Mouse (Mus musculus) ovary, postnatal 14 days (tissue): ENCODE data around the gene Anxa7.

Source experiments
- DNase-seq: peaks from one replicate; pipeline ENCODE4 v3.0.0; 2022; ENCODE audit warnings: low spot score

Gene Anxa7

DNA sequence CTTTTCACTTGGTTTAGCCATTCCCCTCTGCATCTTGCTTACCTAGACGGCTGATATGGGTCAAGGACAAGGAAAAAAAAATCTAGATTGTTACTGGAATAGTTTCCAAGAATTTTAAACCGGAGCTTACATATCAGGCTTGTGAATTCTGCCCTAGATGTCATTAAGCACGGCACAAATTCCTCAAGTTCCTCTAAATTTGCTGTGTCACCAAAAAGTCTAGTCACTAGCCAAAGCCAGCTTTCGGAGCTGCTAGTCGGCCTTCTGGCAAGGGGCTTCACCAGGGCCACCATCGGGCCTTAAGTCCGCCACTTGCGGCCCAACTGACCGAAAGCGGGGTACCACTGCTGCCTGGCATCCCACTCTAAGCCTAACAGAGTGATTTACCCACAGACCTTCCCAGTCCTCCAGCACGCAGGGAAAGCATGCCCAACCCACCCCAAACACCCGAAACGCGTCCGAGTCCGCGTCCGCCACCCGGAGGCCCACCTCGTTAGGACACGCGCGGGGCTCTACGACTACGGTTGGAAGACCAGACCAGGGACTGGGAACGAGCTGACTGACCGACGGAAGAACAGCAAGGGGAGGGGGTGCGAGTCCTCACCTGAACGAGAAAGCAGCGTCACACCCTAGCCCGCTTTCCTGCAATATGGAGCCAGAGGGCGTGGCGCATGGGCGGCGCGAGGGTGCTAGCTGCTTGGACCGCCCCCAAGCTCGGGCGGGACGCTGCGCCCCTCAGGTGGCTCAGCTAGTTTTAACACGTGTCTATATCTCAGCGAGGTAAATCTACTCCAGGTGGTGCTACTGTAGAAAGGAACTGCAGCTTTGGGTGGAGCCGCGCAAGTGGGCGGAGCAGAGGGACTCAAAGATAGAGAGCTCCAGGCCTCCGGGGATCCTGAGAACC, at the start of gene Anxa7:
TSS of gene Anxa7 (minus strand) at position 843 of the 904 bp plus-strand sequence.
- DNase-seq: peak; percentile 48

DNA sequence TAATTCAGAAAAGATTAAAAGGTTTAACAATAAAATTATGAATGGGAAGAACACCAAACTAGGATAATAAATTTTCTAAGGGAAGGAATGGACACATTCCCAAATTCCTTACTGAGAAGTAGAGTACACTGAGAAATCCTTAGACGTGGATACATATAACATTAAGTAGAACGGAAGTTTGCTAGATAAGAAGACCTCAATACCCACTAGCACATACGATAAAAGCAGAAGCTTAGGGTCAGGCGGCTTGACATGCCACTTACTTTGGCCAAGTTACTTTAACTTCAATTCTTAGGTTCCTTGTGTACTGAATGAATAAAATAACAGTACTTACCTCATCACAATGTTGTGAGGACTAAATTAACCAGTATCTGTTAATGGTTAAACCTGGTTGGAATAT, 49.7 kb upstream of the Anxa7 start:
- DNase-seq: no peak

DNA sequence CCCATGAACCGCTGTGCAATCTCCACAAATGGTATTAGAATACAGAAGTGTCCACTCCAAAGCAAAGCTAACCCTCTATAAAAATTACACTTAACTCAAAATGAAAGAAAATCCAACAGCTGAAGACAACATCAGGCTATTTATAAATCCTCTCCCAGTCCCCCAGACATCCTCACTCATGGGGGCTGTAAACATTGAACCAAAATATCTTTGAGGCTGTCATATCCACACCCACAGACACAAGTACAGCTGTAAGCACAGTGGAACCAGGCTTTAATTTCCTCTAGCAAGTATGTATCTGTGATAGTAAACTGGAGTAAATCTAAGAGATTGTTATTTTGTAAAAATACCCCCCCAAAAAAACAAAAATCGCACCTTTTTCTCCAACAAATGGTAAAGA, 40.2 kb upstream of the Anxa7 start:
- DNase-seq: no peak

DNA sequence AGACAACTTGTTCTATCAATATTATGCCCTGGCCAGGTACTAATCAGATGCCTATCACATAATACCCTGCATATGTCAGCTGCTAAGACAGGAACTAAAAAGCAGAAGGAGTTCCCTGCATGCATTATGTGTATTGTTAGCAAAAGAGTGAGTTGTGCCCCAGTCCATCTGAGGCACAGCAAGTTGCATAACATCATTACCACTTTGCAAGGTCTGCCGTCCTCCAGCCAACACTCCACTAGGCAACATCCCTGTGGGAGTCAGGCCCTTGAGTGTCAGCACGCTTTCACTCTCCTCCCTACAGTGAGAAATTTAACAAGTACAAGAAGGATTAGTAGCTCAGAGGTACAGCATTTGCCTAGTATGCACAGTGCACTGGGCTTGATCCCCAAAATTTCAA, 28.5 kb upstream of the Anxa7 start:
- no peak for DNase-seq

DNA sequence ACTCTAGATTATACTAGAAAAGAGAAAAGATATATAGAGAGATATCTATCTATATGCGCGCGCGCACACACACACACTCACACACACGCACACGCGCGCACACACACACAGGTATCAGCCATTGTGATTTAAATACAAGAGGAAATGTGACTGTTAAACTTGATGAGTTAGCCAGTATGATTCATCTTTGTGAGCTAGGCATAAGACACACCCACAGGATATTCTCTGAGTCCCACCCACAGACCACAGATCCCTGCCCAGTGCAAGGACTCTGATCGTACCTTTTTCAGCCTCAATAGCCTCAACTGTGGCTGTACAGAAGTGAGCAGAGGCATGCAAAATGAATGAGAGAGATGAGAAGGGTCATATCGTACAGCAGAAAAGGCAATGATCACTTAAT, 23.0 kb upstream of the Anxa7 start:
- DNase-seq: no peak

DNA sequence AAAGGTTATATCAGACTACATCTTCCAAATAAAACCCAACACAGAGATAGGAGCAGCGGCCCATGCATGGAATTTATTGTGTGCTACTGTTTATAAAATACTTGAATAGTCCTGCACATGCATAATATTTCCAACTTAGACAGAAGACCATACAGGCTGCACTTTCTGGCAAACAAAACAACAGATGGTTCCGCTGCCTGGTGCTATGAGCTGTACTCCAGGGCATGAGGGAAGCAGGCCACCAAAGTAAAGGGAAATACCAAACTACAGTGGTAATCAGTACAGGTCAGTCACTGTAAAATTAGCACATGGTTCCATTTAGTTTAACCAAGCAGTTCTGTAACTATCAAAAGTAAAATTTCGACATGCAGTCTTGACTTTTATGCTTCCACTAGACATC, 20.0 kb upstream of the Anxa7 start:
- no peak for DNase-seq

DNA sequence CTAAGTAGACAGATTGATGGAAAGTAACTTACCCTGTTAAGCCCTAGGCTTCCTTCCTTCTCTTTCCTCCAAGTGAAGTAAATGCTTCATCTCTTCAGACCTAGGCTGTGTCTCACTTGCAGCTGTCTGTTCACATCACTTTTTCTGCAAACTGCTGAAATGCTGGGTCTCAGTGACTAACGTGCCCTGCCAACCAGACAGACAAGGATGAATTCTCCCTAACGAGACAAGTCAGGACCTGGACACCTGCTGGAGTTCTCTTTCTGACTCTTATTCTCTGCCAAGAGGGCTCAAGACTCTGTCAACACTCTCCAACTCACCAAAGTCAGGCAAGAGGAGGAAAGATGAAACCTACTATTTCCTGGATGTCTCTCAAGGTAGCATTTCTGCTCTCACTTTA, 16.7 kb upstream of the Anxa7 start, which contains the start of gene Mss51:
TSS of gene Mss51 (minus strand) at position 299 of the 400 bp plus-strand sequence.
- no peak for DNase-seq

DNA sequence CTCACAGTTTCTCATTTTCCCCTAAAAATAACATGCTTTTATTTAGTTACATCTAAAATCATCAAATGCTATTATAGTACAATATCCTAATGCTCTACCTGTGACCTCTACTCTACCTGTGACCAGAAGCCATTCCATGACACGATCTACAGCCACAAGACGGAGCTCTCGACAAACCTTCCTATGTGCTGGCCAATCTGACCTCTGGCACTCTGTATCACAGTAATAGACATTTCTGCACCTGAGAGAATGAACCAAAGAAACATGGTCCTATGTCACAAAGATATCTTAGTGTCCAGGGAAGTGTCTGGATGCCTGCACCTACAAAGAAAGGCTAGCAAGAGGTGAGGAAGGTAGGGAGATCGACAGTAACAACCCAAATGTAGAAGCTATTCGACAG, 6.1 kb upstream of the Anxa7 start:
- DNase-seq: no peak

DNA sequence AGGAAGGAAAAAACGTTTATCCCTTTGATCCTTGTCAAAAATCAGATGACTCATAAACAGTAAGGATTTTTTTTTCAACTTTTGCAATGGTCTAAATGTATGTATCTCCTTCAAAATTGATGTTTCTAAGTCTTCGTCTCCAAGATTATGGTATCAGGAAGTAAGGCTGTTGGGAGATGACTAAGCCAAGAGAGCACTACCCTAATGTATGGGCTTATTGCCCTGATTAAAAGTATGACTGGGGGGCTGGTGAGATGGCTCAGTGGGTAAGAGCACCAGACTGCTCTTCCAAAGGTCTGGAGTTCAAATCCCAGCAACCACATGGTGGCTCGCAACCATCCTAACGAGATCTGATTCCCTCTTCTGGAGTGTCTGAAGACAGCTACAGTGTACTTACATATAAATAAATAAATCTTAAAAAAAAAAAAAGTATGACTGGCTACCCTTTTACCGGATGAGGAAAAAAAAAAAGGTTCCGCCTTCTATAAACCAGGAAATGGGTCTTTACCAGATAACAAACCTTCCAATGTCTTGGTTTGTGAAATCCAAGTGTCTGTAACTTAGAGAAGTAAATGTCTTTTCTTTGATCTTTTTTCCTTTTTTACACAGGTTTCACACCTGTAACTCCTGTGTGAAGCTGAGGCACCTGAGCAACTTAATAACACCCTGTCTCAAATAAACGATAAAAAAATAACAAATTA, 2.3 kb upstream of the Anxa7 start:
- DNase-seq: no peak

DNA sequence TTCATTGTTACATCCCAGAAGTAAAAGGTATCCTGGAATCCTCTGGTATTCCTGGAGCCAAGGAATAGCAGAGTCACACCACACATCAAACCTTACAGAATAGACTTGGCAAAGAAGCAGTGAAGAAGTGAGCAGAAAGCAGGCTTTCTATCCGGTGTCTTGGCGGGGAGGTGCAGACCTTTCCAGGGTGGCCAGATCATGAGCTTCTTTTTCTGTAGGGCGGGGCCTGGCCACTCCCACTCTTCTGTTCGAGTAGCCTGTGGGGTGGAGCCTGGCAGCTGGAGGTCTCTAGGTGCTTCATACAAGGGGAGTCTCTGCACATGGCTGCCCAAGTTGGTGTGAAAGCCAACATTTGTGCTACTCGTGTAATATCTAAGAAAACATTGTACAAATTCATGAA, 1.3 kb upstream of the Anxa7 start:
- DNase-seq: no peak

DNA sequence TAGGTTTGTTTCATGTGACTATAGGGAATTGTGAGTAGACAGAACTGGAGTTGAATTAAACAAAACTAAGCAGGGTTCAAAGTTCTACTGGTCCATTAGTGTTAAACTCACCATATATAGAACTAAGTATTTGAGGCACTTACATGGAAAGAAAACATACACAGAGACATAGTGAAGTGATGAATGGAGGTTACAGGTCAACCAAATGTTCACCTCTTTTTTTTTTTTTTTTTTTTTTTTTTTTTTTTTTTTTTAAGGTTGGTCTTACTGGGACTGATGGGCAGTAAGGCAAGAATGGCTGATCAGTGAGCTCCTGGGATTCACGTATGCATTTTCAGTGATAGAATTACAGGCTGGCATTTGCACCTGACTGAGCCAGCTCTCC, 254 bp upstream of the Anxa7 start:
- DNase-seq: no peak

DNA sequence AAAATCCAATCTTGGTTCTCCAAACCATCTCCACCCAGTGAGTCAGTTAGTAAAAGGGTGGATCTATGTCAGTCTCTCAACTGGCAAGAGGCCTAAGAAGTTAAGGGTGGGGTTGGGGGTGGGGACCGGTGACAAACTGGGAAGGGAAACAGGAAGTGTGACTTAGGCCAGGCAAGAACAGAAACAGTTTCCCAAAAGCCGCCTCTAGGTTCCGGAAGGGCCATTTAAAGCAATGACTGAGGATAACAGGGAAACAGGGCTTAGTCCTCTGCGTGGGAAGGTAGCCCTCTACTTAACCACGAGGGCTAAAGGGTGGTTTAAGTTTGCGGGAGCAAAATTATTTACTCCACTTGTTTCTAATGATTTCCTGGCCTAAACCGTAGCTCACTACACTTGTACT, 1.1 kb downstream of the Anxa7 start:
- no peak for DNase-seq

DNA sequence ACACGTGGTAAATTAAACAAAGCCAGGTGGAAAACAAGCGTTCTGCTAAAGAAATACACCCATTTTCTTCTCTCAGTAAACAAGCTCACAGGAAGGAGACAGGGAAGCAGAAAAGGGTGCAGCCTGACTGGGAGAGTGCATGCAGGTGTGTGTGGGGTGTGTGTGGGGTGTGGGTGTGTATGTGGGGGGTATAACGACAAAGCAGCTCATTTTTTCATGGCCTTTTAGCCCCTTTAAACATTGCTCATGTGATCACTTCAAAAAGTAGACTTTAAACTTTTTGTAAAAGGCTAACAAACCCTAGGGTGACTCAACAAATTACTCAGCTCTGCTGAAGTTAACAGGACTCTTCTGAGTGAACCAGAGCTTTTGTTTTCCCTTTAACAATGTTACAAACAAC, 1.5 kb downstream of the Anxa7 start:
- DNase-seq: no peak

DNA sequence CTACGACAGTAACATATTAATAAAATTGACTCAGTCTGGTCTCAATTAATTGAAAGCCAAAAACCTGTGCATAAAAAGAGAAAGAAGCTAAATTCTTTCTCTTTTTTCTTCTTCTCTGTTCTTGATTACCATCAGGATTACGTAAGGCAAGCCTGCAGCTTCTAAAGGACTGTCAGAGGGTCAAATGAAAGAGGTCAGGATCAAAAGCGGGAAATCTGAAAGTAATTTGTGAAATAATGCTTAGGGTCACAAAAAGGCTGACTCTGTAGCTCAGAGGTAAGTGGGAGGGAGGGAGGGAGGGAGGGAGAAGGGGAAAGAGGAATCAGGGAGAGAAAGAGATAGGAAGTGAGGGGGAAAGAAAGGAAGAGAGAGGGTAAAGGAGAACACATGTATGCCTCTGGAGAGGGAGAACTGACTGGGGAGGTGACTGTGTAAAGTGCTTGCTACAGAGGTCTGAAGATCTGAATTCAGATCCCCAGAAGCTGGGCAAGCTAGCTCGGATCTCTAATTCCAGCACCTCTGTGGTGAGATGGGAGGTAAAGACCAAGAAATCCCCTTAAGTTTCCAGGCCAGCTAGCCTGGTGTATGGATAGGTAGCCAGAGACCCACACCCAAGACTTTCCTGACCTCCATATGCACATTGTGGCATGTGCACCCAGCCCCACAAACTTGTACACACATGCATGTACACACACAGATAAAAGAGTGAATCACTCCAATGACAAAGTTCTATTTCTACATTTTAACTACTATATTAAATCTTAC, 2.5 kb downstream of the Anxa7 start:
- no peak for DNase-seq

DNA sequence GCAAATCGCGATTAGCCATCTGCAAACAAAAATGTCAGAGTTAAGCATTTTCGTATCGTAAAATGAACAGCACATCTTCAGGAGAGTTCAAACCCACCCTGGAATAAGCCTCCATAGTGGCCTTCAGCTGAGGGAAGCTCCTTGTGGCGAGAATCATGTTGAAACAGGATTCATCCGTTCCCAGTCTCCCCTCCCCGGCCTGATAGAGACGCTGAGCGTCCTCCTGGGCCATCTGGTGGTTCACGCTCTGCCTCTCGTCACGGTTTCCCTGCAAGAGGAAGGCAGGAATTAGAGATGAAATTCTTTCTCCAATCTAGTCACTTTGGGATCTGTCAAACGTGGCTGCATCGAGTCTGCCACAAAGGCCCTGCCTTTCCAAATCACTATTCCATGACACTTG, 19.7 kb downstream of the Anxa7 start:
- DNase-seq: no peak

DNA sequence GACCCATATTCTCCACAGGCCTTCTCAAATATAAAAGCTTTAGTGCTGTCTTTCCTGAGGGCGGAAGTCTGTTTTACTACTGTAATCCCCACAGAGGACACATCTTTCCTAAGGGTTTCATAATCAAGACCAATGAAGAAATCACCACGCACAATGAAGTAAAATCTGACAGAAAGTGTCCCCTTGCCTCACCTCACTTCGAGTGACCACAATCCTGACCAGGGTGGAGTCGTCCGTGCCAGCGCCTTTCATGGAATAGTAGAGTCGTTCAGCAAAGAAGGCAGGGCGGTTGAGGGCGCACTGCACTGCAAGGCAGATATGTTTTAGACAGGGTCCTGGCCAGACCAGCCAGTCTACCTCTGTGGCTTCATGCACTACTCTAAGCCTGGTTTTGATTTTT, 21.6 kb downstream of the Anxa7 start:
- DNase-seq: no peak

DNA sequence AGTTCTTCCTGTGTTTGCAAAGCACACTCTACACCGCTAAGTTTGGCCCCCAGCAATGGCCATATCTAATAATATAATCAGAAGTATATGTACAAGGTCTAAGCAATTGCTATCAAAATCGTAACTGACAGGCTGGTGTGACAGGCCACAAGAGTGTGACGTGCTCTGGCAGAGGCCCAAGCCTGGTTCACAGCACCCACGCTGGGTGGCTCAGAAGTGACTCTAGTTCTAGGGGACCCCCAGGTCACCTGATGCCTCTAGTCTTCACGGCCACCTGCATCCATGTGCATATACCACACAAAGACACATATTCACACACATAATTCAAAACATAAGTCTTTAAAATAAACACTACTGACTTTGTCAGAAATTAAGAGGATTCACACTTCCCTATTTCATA, 27.0 kb downstream of the Anxa7 start:
- no peak for DNase-seq

DNA sequence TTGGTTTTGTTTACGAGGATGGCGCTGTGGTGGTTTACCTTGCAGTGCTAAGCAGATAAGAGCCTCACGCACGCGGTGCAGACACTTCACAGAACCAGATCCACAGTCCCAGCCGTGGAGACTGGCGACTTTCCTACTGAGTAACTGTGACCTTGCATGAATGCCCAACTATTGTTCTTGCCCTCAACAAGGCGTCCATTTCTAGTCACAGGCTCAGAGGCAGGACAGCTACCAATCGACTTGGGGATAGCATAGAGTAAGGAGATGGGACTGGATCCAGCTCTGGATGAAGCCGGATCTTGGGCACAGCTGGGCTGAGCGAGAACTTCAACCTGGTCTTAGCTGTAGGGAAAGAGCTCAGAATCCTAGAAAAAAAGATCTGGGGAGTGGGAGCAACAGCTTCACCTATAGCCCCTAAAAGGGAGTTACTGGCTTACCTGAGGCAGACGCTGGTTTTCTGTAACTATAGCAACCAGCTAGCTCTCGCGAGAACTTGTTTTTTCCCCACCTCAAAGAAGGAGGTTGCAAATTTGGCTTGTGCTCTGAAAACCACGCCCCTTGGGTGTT, 28.1 kb downstream of the Anxa7 start, which contains the start of gene Cfap70:
TSS of gene Cfap70 (minus strand) at position 462 of the 567 bp plus-strand sequence.
- DNase-seq: peak; percentile 74

DNA sequence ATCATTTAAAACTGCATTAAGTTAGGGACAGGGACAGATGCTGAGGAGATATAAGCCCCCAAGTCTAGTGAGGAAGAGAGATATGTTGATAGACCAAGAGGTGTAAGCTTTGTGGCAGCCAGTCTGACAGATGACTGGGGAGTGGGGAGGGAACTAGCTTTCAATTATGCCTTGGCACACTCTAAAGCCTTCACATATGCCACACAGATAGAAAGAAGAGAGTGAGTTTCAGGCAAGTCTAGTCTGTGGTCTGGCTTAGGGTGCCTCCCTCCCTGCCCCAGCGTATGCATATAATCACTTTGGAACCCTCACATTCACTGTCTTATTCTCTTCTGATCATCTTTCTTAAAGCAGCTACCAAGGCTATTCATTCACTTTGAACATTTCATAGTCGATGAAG, 28.6 kb downstream of the Anxa7 start:
- DNase-seq: no peak

DNA sequence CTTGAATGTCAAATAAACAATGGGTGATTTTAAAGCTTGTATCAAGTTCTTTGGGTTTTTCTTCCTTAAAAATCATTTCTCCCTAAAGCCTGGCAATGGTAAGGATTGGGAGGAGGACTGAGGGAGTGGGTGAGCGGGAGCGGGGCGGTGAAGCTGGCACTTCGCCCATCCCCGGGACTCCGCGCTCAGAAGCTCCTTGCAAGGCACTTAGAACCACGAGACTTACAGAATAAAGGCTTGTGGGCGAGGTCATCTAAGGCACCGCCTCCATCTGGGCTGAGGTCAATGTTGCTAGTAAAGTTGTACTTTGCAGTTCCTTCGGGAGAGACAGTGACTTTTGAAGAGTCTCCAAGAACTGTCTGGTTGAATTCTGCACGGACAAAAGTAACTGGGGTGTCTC, 32.7 kb downstream of the Anxa7 start:
- DNase-seq: no peak

DNA sequence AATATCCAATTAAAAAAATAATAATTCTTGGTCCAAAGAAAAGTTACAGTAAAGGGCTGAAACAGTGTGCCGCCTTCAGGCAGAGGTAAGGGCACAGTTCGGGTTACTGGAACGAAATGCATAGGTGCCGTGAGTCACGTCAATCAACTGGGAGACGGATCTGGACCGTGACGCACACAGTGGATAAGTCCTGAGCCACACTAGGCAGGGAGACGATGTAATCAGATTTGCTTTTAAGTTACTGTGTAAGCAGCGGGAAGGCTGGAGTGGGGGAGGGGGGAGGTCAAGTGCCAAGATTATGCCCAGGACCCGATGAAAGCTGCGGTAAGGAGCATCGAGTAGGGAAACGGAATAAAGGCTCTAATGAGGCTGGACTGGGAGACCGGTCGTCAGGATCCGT, 37.7 kb downstream of the Anxa7 start:
- DNase-seq: no peak

DNA sequence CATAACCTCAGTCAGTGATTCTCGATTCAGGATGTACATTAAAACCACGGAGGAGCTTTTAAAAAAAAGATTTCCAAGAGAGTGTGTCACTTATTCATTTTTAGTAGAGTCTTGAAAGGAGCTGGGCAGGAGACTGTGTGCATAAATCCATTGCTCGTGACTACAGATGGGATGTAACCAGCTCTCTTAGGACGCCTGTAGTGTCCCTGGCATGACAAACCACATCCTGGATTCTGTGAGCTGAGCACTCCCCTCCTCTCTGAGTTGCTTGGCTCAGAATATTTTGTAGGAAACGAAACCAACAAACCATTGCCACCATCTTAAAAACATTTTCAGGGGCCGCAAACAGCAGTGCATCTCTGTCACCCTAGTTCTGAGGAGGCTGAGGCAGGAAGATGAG, 43.0 kb downstream of the Anxa7 start:
- DNase-seq: no peak
